Mouse (Mus musculus): Measurements from ENCODE around the gene Tgfbr3.

DNA sequence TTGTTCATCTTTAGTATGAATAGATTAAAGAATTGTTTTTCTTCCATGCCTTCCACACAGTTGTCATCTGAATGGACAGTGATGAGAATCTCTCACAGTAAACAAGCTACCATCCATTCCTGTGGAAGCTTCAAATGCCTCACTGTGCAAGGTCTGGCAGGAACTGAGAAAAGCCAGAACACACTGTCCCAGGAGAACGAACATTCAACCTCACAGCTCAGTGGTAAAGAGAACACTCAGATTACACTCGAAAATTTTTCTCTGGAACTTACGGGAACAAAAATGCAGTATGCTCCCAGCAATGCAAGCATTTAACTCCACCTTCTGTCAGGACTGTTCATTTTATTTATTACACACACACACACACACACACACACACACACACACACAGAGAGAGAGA lies 13.2 kb downstream of the Tgfbr3 start:
- TF ChIP-seq CTCF (IDR thresholded peaks at IDR 0.05; ENCODE audit: extremely low read depth, insufficient read length, insufficient replicate concordance, low read depth, low read length) (no peak), POLR2A (IDR thresholded peaks at IDR 0.05; ENCODE audit: low read depth, low read length) (no peak)

Measured in small intestine, adult 2 months (tissue).